Comparison of ENCODE assay signal across 8 mouse cellular contexts in the genomic region with DNA sequence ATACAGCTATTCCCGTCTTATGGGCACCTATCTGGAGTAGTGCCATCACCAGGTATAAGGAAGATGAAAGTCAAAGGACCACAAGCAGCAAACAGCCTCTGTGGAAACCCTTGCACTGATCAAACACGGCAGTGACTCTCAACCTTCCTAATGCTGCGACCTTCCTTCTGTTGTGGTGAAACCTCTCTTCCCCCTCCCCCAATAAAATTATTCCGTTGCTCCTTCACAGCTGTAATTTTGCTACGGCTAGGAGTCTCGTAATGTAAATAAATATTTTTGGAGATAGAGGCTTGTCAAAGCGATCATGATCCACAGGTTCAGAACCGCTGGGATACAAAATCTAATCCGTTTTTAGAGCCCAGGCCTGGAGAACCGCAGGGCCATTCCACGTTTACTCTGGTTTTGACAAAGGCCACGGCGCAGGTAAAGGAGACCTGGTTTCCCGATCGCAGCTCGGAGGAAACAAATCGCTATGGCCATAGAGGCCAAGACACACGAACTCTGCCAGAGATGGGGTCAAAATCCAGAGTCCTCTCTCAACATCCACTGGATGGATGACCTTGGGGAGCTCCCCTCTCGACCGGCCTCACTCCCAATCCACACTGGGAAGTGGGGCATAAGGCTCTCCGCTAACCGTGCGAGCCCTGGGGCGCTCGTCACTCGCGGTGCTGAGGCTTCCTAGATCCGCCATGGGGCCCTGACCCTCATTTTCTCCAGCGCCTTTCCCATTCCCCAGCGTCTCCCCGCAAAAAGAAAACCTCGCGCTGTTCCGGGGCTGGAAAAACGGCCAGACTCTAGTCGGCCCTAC. TPM values are rescaled to one million over a fixed set of nuclear protein-coding genes. Genes with fewer than 3 reads are reported as not detected.
DNase-seq lines count a peak whose midpoint lies in the region; ATAC-seq and TF ChIP-seq lines count a peak whose summit lies in the region.

No protein-coding gene starts in this region.

- WGBS in lung, embryonic 14.5 days, result 2% methylated on average over 36 of the region's 36 CpGs
- 3% methylated on average over 36 of the region's 36 CpGs for WGBS in hindbrain, embryonic 13.5 days
- 2% methylated on average over 36 of the region's 36 CpGs for WGBS in liver, embryonic 14.5 days (ENCODE audit: insufficient replicate concordance)

- H3K4me1 ChIP-seq in lung, embryonic 14.5 days (ENCODE audit: insufficient read depth), result peaks cover 4% of the 10 kb centered on the region; the same call in 1 of the 2 replicates
- peaks cover 27% of the 10 kb centered on the region for H3K4me1 ChIP-seq in hindbrain, embryonic 13.5 days (replicated peaks)
- peaks cover 8 to 13% of the 10 kb centered on the region in 2 experiments for H3K4me1 ChIP-seq in liver, embryonic 14.5 days (replicated peaks; ENCODE audit: control insufficient read depth in 2 of 2, insufficient read depth in 2 of 2, low read length in 1 of 2)

- no peaks in the 10 kb centered on the region for H3K9me3 ChIP-seq in lung, embryonic 14.5 days (ENCODE audit: low read depth, low read length)
- H3K9me3 ChIP-seq in hindbrain, embryonic 13.5 days, result no peaks in the 10 kb centered on the region
- H3K9me3 ChIP-seq in liver, embryonic 14.5 days (ENCODE audit: control insufficient read depth, low read length), result no peaks in the 10 kb centered on the region

- ATAC-seq in lung, embryonic 14.5 days (ENCODE audit: insufficient read depth), result peak; percentile 75
- peak; percentile 76 for ATAC-seq in hindbrain, embryonic 13.5 days (ENCODE audit: low FRiP score)
- peak; percentile 67 for ATAC-seq in liver, embryonic 14.5 days (ENCODE audit: insufficient read depth)

- H3K27me3 ChIP-seq in lung, embryonic 14.5 days (ENCODE audit: insufficient read depth, low read length), result no peaks in the 10 kb centered on the region
- H3K27me3 ChIP-seq in hindbrain, embryonic 13.5 days, result no peaks in the 10 kb centered on the region
- no peaks in the 10 kb centered on the region for H3K27me3 ChIP-seq in liver, embryonic 14.5 days (ENCODE audit: control insufficient read depth, insufficient read depth, low read length)
- no peaks in the 10 kb centered on the region for H3K27me3 ChIP-seq in splenic B cell, adult 2 months (ENCODE audit: control insufficient read depth, insufficient read depth, low read length, poor library complexity, severe bottlenecking)

- TF ChIP-seq EP300 in liver, embryonic 14.5 days (IDR thresholded peaks at IDR 0.05; ENCODE audit: low read depth), result no peak

- peak overlapping the region; percentile 76 for H3K4me2 ChIP-seq in lung, embryonic 14.5 days
- peak overlapping the region; percentile 73 for H3K4me2 ChIP-seq in hindbrain, embryonic 13.5 days
- peak overlapping the region; percentile 95 for H3K4me2 ChIP-seq in liver, embryonic 14.5 days (ENCODE audit: low read depth)

- H3K36me3 ChIP-seq in lung, embryonic 14.5 days (ENCODE audit: insufficient read depth), result peaks cover 38% of the 10 kb centered on the region
- H3K36me3 ChIP-seq in hindbrain, embryonic 13.5 days, result peaks cover 25% of the 10 kb centered on the region
- peaks cover 15% of the 10 kb centered on the region for H3K36me3 ChIP-seq in liver, embryonic 14.5 days (replicated peaks; ENCODE audit: control insufficient read depth, insufficient read depth, low read depth)
- peaks cover 5% of the 10 kb centered on the region; the same call in 1 of the 2 replicates for H3K36me3 ChIP-seq in splenic B cell, adult 2 months (ENCODE audit: control insufficient read depth, insufficient read depth, low read length, poor library complexity, severe bottlenecking)

- peak overlapping the region; percentile 79 for H3K27ac ChIP-seq in lung, embryonic 14.5 days (ENCODE audit: low read depth)
- H3K27ac ChIP-seq in hindbrain, embryonic 13.5 days, result peak overlapping the region; percentile 90
- peak overlapping the region; percentile 32 for H3K27ac ChIP-seq in liver, embryonic 14.5 days

- no peak for TF ChIP-seq CTCF in lung, embryonic 14.5 days (IDR thresholded peaks at IDR 0.05; ENCODE audit: low read depth)
- no peak for TF ChIP-seq CTCF in liver, embryonic 14.5 days (IDR thresholded peaks at IDR 0.05; ENCODE audit: low read depth)

- DNase-seq in adrenal gland, postnatal 14 days, result peak; percentile 50
- DNase-seq in adrenal gland, adult 2 months, result no peak
- DNase-seq in lung, embryonic 14.5 days, result no peak
- DNase-seq in lung, adult 18-20 months, result no peak
- peak; percentile 14 for DNase-seq in c-Kit-positive CD71-positive TER-119-negative erythroid progenitor cells, embryonic 14.5 days (ENCODE audit: low read depth)
- DNase-seq in liver, embryonic 14.5 days (ENCODE audit: low read depth in 3 of 3, low spot score in 3 of 3), result peak in 1 of 3 experiments; percentile 9
- DNase-seq in splenic B cell, adult 2 months (ENCODE audit: low read depth, low spot score), result peak; percentile 35

- peak overlapping the region; percentile 98 for H3K4me3 ChIP-seq in lung, embryonic 14.5 days (ENCODE audit: low read depth, low read length)
- peak overlapping the region; percentile 98 for H3K4me3 ChIP-seq in hindbrain, embryonic 13.5 days
- H3K4me3 ChIP-seq in liver, embryonic 14.5 days (ENCODE audit: insufficient read depth in 1 of 2, low read depth in 2 of 2, low read length in 2 of 2), result peak overlapping the region; percentile 90 to 93

- H3K9ac ChIP-seq in lung, embryonic 14.5 days, result peak overlapping the region; percentile 98
- peak overlapping the region; percentile 99 for H3K9ac ChIP-seq in hindbrain, embryonic 13.5 days
- peak overlapping the region; percentile 98 for H3K9ac ChIP-seq in liver, embryonic 14.5 days (replicated peaks)

RNA-seq across cellular contexts. Expression of gene Usmg5, which starts 0.5 kb away (rescaled TPM):
- total RNA-seq in adrenal gland, postnatal 14 days (2021), result 939 and 985 TPM in 2 replicates
- 100 to 1,000 TPM; 788 to 840 TPM for total RNA-seq in adrenal gland, adult 2 months (2021)
- 7.8 and 8.7 TPM in 2 replicates for polyA plus RNA-seq in adrenal gland, adult 2 months (2012; rRNA removed)
- polyA plus RNA-seq in lung, embryonic 14.5 days (2014; fragmentation: Nextera tagmentation; extraction: Ambion mirVana), result 956 and 1,068 TPM in 2 replicates
- 1,588 and 1,676 TPM in 2 replicates for polyA plus RNA-seq in hindbrain, embryonic 13.5 days (2015; fragmentation: Nextera tagmentation; extraction: Ambion mirVana)
- polyA plus RNA-seq in liver, embryonic 14.5 days (2012; rRNA removed), result 351 and 427 TPM in 2 replicates
- polyA plus RNA-seq in liver, embryonic 14.5 days (2014; fragmentation: Nextera tagmentation; extraction: Ambion mirVana), result 916 and 969 TPM in 2 replicates

RNA-seq across cellular contexts. Expression of gene Pdcd11, which starts 0.6 kb away (rescaled TPM):
- 23.4 and 24.5 TPM in 2 replicates for total RNA-seq in adrenal gland, postnatal 14 days (2021)
- 10 to 100 TPM; 19.8 to 22.1 TPM for total RNA-seq in adrenal gland, adult 2 months (2021)
- polyA plus RNA-seq in adrenal gland, adult 2 months (2012; rRNA removed), result 5.1 and 6.0 TPM in 2 replicates
- polyA plus RNA-seq in lung, embryonic 14.5 days (2014; fragmentation: Nextera tagmentation; extraction: Ambion mirVana), result 11.5 and 13.3 TPM in 2 replicates
- 6.7 and 7.3 TPM in 2 replicates for polyA plus RNA-seq in hindbrain, embryonic 13.5 days (2015; fragmentation: Nextera tagmentation; extraction: Ambion mirVana)
- polyA plus RNA-seq in liver, embryonic 14.5 days (2012; rRNA removed), result 5.2 and 8.0 TPM in 2 replicates
- 3.5 and 4.5 TPM in 2 replicates for polyA plus RNA-seq in liver, embryonic 14.5 days (2014; fragmentation: Nextera tagmentation; extraction: Ambion mirVana)

RNA-seq across cellular contexts. Expression of gene Taf5, which starts 22.4 kb away (rescaled TPM):
- total RNA-seq in adrenal gland, postnatal 14 days (2021), result 4.3 and 4.6 TPM in 2 replicates
- 1 to 10 TPM; 3.5 to 3.6 TPM for total RNA-seq in adrenal gland, adult 2 months (2021)
- 1.6 and 1.9 TPM in 2 replicates for polyA plus RNA-seq in adrenal gland, adult 2 months (2012; rRNA removed)
- 9.5 and 9.7 TPM in 2 replicates for polyA plus RNA-seq in lung, embryonic 14.5 days (2014; fragmentation: Nextera tagmentation; extraction: Ambion mirVana)
- 6.0 and 6.9 TPM in 2 replicates for polyA plus RNA-seq in hindbrain, embryonic 13.5 days (2015; fragmentation: Nextera tagmentation; extraction: Ambion mirVana)
- 3.1 and 4.7 TPM in 2 replicates for polyA plus RNA-seq in liver, embryonic 14.5 days (2012; rRNA removed)
- 5.3 and 6.0 TPM in 2 replicates for polyA plus RNA-seq in liver, embryonic 14.5 days (2014; fragmentation: Nextera tagmentation; extraction: Ambion mirVana)

RNA-seq across cellular contexts. Expression of gene Pcgf6, which starts 39.2 kb away (rescaled TPM):
- 8.4 and 9.4 TPM in 2 replicates for total RNA-seq in adrenal gland, postnatal 14 days (2021)
- 10 to 100 TPM in 1 of 2 experiments, 1 to 10 TPM in 1; 9.9 to 11.4 TPM for total RNA-seq in adrenal gland, adult 2 months (2021)
- 10.0 and 11.2 TPM in 2 replicates for polyA plus RNA-seq in adrenal gland, adult 2 months (2012; rRNA removed)
- 22.8 and 26.7 TPM in 2 replicates for polyA plus RNA-seq in lung, embryonic 14.5 days (2014; fragmentation: Nextera tagmentation; extraction: Ambion mirVana)
- polyA plus RNA-seq in hindbrain, embryonic 13.5 days (2015; fragmentation: Nextera tagmentation; extraction: Ambion mirVana), result 31.1 and 31.2 TPM in 2 replicates
- 6.2 and 10.4 TPM in 2 replicates for polyA plus RNA-seq in liver, embryonic 14.5 days (2012; rRNA removed)
- 7.5 and 9.8 TPM in 2 replicates for polyA plus RNA-seq in liver, embryonic 14.5 days (2014; fragmentation: Nextera tagmentation; extraction: Ambion mirVana)

RNA-seq across cellular contexts. Expression of gene Calhm2, which starts 48.2 kb away (rescaled TPM):
- total RNA-seq in adrenal gland, postnatal 14 days (2021), result 4.4 and 5.4 TPM in 2 replicates
- total RNA-seq in adrenal gland, adult 2 months (2021), result 1 to 10 TPM; 4.0 to 6.0 TPM
- 11.4 and 11.9 TPM in 2 replicates for polyA plus RNA-seq in adrenal gland, adult 2 months (2012; rRNA removed)
- polyA plus RNA-seq in lung, embryonic 14.5 days (2014; fragmentation: Nextera tagmentation; extraction: Ambion mirVana), result 2.4 and 2.6 TPM in 2 replicates
- 1.3 and 1.6 TPM in 2 replicates for polyA plus RNA-seq in hindbrain, embryonic 13.5 days (2015; fragmentation: Nextera tagmentation; extraction: Ambion mirVana)
- polyA plus RNA-seq in liver, embryonic 14.5 days (2012; rRNA removed), result 1.4 and 1.5 TPM in 2 replicates
- 0.29 and 0.48 TPM in 2 replicates for polyA plus RNA-seq in liver, embryonic 14.5 days (2014; fragmentation: Nextera tagmentation; extraction: Ambion mirVana)

Comparison
In these comparisons a context has a peak if more than half of its experiments do, and no peak if none do; other contexts are left out.
1. DNase-seq: peak in adrenal gland, postnatal 14 days (single experiment), c-Kit-positive CD71-positive TER-119-negative erythroid progenitor cells, embryonic 14.5 days (single experiment) and splenic B cell, adult 2 months (single experiment); none in adrenal gland, adult 2 months (single experiment), lung, embryonic 14.5 days (single experiment) and lung, adult 18-20 months (0 of 2).
2. H3K27ac ChIP-seq: peak in every context shown above with its lines; median percentile 90 in hindbrain, embryonic 13.5 days; 79 in lung, embryonic 14.5 days; 32 in liver, embryonic 14.5 days.
3. RNA of gene Usmg5, which starts 0.5 kb away (polyA plus RNA-seq): 1,588 to 1,676 TPM in hindbrain, embryonic 13.5 days, 351 to 969 TPM in liver, embryonic 14.5 days and 956 to 1,068 TPM in lung, embryonic 14.5 days; 7.8 to 8.7 TPM in adrenal gland, adult 2 months; every median in the first group is over 10 times any median in the second.
4. Peak in every context shown above with its lines, with median percentiles within 50 percentile points of each other: ATAC-seq, H3K4me2 ChIP-seq, H3K4me3 ChIP-seq and H3K9ac ChIP-seq.